Mouse (Mus musculus) ovary, postnatal 14 days (tissue): Measurements from ENCODE around the gene Ccnj.

ENCODE experiments used
- DNase-seq: peaks from one replicate; pipeline ENCODE4 v3.0.0; 2022; ENCODE audit warnings: low spot score

Ccnj gene

GRCm38 (mm10) chr19:40844731-40845130 is 13.7 kb downstream of the Ccnj start:
- DNase-seq, result no peak

- DNase-seq, result no peak
Measured at GRCm38 (mm10) chr19:40849391-40849790, 18.3 kb downstream of the Ccnj start.

DNA sequence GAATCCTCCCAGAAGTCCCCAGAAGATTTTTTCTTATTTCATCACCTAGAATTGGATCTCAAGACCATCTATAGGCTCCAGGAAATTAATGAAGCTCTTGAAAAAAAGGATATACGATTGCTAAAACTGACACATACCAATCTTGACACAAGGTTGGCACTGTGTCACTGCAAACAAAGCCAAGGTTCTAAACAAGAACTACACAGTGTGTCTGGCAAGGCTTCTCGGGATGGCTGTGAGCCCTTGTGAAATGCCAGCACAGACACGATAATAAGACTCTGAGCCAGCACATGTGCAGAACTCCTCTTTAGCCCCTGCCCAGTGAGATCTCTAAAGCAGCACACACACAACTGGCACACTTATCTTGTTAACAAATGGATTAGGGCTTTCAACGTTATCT is 28.5 kb downstream of the Ccnj start:
- no peak for DNase-seq

DNA sequence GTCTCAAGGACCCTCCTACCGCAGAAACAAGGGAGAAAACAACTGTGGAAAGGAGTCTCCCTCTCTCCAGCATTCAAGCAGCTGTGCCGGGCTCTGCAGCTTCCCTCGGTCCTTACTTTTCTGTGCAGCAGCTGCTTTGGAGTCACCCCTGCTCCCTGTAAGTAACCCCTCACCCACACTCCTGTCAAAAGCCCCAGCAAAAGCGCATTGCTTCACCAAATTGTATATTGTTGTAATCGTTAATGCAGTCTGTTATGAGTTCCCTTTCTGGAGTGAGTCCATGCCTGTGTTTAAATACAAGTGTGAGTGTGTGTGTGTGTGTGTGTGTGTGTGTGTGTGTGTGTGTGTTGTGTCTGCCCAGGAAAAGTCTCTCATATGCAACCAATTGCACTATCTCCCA is 37.2 kb downstream of the Ccnj start:
- no peak for DNase-seq

GRCm38 (mm10) chr19:40869425-40870105 is 38.5 kb downstream of the Ccnj start:
- DNase-seq, result no peak

- DNase-seq, result peak; percentile 82
Measured at GRCm38 (mm10) chr19:40872955-40873665, 42.0 kb downstream of the Ccnj start.

DNA sequence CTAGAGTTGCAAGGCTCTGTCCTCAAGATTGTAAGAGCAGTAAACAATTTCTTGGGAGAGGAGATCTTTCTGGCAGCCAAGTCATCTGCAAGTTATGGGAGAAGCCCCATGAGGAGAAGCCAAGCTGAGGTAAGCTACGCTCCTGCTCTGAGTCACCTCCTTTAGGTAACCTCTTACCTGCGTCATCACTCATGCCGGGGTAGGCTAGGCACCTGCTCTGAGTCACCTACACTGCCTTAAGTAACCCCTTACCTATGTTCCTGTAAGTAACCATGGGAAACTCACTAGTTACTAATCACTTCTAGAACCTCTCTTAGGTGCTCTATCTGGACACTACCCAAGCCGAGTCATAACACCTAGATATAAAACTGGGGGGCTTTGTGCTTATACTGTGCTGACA is 50.6 kb downstream of the Ccnj start:
- DNase-seq, result no peak

DNA sequence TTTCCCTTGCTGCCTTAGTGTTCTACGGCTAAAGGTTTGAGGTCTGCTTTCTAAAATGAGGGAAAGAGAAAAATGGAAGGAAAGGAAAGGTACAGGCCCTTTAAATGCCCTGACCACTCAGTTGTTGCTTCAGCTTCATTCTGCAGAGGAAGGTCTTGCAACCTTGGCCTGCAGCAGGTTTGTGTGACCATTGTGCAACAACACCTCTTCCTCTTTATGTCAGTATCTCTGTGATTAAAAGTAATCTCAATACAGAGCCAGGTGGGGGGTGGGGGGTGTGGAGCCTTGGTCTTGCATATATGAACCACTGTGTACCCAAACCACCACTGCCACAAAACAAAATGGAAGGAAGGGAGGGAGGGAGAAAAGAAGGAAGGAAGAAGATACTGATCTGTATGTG is 57.8 kb downstream of the Ccnj start:
- DNase-seq, result no peak

DNA sequence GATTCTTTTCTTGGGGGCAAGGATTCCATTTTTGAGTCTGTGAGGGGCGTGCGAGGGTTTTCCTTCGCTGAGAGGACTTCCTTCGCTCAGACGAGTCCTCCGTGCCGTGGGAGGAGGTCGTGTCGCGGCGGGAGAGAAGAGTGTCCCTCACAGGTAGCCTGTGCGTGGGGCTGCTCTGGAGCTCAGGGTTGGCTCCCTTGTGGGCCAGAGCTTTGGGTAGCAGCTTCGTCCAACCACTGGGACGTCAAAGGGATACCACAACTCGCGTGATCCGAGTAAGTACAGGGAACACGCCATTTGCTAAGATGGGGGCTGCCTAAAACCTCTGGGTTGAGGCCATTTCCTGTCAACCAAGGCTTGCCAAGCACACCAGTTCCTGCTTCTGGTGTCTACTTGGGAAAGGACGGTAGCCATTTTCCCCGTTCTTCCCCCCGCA is 63.0 kb downstream of the Ccnj start:
- no peak for DNase-seq

DNA sequence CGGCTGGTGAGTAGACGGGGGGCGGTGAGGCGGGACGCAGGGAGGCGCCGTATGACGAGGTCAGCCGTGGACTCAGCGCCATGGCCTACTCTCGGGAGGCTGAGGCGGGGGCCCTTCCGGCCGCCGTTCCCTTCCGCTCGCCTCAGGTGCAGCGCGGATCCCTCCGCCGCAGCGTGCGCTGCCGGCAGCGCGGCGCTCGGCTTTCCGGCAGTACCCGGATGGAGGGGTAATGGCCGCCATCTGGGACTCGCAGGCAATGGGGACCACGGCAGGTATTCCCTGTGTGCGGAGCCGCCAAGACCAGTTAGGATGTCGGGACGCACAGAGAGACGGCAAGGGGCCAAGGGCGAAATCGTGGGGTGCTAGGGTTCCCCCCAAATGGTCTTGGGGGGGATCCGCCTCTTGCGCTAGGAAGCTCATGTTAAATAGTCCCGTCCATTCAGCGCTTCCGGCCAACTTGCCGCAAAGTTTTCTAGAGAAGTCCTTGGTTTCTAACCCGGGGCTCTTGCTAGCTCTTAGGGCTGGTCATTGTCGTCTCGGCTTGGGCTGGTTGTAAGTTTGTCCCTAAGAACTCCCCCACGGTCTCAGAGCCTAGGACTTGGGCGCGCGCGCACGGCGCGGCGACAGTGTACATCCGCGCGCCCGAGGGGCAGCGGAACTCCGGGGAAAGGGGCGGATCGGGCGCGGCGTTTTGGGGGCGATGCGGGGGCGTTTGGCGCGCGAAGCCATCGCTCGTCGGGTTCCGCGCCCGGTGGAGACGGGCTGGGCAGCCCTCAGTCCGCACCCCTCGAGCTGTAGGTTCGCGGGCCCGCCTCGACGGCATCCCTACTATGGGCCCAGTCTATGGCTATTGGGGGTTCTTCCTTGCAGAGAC is 63.7 kb downstream of the Ccnj start, which contains the start of gene Zfp518a:
Gene Zfp518a, plus strand, starts transcription at position 187 of the 874 bp plus-strand sequence.
- peak; percentile 83 for DNase-seq

DNA sequence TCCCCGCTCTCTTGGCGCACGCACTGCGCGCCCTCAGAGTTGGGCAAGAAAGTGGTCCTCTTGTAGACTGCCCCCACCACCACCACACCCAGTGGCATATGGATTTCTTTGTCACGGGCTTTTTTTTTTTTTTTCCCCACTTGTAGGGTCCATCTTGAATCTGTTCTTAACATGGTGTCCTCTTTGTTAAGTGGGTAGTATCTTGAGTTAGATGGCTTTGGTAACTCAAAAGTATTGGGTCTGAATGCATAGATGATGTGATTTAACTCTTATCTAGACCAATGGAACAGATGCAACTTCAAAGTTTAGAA is 64.3 kb downstream of the Ccnj start:
- no peak for DNase-seq
